Mouse (Mus musculus): Measurements from ENCODE around the gene P3h1.
A peak's percentile ranks its signal among the peaks of the same experiment; 100 is the strongest.

Gene P3h1

GRCm38 (mm10) chr4:119238661-119239060, 5.9 kb downstream of the P3h1 start:
- DNase-seq (ENCODE audit: low spot score) = no peak

GRCm38 (mm10) chr4:119239181-119239682, 6.5 kb downstream of the P3h1 start:
- peak; percentile 63 for DNase-seq (ENCODE audit: low spot score)

GRCm38 (mm10) chr4:119241664-119242063, 8.9 kb downstream of the P3h1 start:
- DNase-seq (ENCODE audit: low spot score) = no peak

GRCm38 (mm10) chr4:119242571-119242970, 9.9 kb downstream of the P3h1 start:
- DNase-seq (ENCODE audit: low spot score) = no peak

DNA sequence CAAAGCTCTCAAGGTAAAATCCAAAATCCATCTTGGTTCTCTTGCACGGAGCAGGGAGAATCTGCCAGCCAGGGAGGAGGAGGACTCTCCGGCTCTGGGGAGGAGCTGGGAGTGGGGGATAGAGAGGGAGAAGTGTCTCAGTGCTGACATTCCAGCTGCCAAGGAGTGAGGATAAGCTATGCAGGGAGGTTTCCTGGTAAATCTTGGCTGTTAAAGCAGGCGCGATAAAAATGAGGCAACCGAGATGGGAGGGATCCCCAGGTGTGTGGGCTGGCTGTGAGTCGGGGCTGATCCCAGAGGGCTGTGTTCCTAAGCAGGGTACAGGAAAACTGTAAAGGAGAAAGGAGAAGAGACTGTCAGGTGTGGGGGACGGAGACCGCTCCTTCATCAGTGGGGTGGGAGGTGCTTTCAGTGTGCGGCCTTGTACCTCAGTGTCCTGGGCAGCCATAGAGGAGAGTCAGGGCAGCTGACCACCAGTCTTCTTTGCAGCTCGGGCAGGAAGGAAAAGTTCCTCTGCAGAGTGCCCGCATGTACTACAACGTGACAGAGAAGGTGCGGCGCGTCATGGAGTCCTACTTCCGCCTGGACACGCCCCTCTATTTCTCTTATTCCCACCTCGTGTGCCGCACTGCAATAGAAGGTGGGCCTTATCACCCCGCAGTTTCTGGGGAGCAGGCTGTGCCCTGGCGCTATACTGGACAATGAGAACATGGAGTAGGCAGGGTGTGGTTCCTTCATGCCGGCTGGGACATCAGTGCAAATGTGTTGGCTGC, 11.9 kb downstream of the P3h1 start:
- DNase-seq (ENCODE audit: low spot score) = no peak

GRCm38 (mm10) chr4:119245556-119245955, 12.8 kb downstream of the P3h1 start:
- DNase-seq (ENCODE audit: low spot score) = peak; percentile 36

DNA sequence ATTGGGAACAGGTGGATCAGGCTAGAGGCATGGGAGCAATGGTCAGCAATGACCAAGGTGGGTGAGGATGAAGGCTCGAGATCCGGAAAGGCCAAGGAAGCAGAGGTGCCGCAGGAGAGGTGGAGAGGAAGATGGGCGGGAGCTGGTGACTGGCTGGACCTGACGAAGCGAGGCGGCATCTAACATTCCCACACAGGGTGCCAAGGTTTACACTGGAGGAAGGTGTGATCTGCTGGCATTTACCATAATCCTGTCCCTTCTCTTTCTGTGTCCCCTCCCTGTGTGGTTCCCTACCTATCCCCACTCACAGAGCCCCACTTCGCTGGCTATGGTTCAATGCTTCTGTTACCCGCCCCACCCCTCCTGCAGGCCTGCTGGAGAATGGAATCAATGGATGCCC, 13.2 kb downstream of the P3h1 start:
- DNase-seq (ENCODE audit: low spot score) = no peak

DNA sequence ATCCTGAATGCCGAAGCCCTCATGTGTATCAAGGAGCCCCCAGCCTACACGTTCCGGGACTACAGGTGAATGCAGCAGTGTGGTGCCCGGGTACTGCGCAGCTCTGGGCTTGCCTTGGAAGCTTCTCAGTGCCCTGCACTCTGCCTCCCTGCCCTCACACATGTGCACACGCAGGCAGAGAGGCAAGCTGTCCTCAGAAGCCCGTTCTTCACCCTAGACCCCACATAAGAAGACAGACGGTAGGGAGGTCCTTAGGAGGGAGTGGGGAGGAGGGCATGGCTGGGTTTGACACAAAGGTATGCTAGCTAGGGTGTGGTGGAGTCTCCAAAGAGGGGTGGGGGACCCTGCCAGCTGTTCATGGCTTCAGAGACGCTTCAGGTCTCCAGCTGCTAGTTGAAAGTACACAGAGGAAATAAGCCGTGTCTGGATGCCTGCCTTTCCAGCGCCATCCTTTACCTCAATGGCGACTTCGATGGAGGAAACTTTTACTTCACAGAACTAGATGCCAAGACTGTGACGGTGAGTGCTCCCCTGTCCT, 14.0 kb downstream of the P3h1 start:
- DNase-seq (ENCODE audit: low spot score) = no peak

DNA sequence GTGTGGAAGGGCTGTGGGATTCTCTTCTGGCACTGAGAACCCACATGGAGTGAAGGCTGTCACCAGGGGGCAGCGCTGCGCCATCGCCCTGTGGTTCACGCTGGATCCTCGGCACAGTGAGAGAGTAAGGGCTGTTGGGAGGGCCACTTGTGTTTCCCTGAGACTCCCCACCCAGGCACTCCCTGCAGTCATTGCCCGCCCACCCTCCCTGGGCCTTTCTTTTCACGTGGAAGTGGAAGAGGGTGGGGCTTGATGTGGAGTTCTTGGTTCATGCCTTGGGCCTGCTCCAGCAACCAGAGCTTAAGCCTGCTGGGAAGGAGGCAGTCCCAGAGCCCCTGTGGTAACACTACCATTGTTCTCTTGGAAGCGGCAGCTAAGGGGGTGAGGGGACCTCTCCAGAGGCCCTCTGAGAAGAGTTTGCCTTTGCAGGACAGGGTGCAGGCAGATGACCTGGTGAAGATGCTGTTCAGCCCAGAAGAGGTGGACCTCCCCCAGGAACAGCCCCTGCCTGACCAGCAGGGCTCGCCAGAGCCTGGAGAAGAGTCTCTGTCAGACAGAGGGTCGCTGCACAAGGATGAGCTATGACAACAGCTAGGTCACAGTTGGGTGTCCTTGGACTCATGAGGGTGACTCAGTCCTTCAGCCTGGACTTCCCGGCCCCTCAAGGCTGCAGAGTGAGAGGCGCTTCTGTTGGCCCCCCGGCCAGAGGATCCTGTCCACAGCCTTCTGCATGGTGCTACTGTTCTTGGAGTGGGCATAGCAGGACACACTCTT, 14.9 kb downstream of the P3h1 start:
- DNase-seq (ENCODE audit: low spot score) = peak; percentile 88

DNA sequence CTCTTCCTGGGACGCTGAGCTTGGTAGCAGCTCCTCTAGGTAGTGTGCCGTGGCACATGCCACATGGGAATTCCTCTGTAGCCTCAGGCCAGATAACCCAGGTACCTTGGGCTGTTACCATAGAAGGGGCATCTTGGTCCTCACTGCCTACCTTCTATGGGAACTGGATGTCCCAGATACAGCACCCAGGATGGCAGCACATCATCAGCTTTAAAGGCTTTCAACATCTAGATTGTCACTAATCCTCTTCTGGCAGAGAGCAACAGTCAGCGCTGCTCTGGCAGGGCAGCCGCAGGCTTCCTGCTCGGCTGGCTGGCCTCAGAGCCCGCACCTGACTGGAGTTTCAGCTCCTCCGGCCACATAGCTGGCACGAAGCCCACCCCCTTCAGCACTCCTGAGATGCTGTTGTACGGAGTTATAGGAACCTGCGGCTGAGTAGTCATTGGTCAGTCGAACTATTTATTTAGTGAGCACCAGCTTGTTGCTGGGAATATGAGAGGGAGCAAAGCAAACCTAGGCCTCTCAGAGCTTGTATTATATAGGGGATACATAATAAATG, 15.8 kb downstream of the P3h1 start:
- DNase-seq (ENCODE audit: low spot score) = peak; percentile 48

DNA sequence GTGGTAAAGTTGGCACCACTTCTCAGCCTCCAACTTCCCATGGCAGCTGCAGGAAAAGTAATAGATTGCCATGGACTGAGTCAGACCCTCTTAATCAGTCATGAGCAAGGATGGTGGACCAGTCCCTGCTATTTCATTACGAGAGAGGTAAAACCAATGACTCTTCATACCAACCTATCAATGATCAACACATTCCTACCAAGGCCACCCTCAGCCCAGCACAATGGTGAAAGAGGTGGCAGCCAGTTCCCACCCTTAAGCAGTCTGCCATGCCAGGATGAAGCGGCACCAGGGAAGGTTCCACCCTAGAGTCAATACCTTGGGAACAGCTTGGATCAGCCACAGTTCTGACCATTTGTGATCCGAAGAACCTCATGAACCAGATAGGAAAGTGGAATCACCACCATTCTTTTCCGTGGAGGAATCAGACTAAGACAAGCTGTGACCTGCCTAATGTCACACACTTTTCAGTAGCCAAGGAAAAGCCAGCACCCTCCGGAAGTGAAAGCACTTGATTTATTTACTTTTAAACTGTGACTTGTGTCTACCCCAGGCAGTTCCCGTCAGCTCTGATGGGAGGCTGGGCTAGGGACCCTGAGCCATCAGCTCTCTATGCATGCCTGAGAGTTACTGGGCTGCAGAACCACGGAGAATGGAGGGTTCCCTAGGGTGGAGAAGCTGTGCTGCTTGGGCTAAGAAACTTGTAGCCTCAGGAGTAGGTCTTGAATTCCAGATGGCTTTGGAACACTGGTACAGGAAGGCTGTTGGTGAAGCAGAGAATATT, 19.5 kb downstream of the P3h1 start:
- DNase-seq (ENCODE audit: low spot score) = no peak

DNA sequence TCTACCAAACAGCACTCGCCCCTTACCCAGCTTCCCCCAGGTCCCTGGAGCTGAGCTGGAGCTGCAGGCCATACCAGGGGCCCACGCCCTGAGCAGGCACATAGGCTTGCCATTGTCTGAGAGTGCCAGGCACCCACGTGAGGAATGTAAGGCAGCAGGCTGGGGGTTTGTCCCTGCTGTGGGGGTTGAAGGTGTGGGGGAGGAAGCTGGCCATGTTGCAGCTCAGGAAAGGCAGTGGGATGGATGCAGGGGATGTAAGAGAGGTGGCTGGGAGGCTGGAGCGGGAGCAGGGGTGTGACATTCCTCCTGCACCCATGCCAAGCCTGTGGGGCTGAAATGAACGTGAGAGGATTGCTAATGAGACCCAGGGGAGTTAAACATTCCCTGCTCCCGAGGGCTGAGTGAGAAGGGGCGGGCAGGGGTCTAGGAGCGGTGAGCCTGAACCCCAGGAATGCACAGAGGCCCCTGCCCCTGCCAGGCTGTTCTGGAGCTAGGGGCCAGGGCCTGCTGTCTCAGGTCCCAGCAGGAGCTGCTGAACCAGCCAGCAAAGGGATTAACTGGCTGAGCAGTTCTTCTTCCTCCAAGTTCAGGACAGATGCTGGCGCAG, 21.4 kb downstream of the P3h1 start:
- DNase-seq (ENCODE audit: low spot score) = no peak

GRCm38 (mm10) chr4:119255351-119255750, 22.6 kb downstream of the P3h1 start, which contains the start of gene Cldn19:
TSS of gene Cldn19 (plus strand) at chr4:119255414.
- no peak for DNase-seq (ENCODE audit: low spot score)

DNA sequence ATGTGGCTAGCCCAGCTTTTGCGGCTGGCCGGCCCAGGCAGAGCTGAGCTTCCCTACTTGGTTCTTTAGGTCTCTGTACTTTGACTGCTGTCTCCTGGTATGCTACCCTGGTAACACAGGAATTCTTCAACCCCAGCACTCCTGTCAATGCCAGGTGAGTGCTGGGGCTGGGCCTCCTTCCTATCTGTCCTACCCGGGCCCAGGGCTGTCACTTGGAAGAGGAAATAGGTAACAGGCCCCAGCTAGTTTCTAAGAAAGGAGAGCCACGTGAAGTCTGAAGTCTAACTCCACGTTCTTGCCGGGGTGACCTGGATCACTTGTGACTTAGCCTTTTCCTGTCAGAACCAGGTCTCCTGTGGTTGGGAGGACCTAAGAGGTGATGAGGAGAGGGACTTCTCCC, 24.4 kb downstream of the P3h1 start:
- DNase-seq (ENCODE audit: low spot score) = no peak

DNA sequence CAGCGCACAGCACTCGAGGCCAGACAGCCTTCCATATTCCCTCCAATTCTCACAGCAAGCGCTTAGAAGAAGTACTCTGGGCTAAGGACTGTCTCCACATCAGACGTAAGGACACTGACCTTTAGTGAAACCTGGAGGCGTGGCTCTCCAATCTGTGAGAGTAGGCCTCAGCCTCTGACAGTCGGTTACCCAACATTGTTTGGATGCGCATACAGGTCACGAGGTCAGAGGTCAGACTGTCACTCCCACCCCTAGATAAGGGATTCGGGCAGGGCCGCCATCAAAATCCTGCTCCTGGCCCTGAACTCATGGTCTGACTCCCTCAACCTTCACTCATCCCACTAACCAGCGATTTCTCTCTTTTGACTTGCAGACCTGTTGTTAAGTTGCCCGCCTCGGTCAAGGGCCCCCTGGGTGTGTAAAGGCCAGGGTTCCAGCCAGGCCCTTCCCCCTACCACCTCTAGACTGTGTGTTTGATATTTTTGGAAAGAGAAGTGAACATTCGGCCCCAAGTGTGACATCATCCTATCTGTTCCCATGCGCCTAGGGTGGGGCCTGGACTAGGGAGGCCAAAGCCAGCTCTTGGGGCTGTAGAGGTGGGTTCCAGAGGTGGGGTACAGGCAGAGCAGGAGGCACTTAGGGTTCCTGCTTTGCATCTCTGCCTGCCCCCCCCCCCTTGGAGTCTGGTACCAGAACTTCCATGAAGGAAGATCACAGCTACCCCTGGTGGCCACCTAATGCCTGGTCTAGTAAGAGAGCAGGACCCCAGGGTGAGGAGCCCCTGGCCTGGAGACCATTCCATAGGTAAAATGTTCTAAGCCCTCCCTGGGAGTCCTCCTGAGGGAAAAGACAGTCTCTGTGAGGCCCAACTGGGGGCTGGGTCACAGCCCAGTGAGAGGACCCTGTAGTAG, 26.9 kb downstream of the P3h1 start:
- DNase-seq (ENCODE audit: low spot score) = no peak

- peak; percentile 31 for DNase-seq (ENCODE audit: low spot score)
Observed at GRCm38 (mm10) chr4:119261087-119261713, 28.5 kb downstream of the P3h1 start.

DNA sequence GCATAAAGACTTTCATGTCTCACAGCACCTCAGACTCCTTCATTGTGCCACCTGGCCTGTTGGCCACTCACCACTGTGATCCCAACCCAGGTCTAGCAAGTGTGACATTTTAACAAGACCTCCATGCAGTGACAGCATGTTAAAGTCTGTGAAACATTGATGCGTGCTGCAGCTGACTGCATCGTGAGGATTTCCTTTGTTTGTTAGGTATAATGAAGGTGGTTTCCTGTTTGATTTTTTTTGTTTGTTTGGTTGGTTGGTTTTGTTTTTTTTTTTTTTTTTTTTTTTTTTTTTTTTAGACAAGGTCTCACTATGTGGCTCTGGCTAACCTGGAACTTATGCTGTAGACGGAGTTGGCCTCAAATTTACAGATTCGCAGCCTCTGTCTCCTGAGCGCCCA, 29.8 kb downstream of the P3h1 start:
- no peak for DNase-seq (ENCODE audit: low spot score)

- peak; percentile 24 for DNase-seq (ENCODE audit: low spot score)
Observed at GRCm38 (mm10) chr4:119263459-119263858, 30.7 kb downstream of the P3h1 start.

GRCm38 (mm10) chr4:119266606-119267005, 33.9 kb downstream of the P3h1 start:
- DNase-seq (ENCODE audit: low spot score) = no peak

GRCm38 (mm10) chr4:119274627-119275026, 41.9 kb downstream of the P3h1 start:
- peak; percentile 88 for DNase-seq (ENCODE audit: low spot score)
